Comparison of ENCODE assay signal across 8 mouse cellular contexts in genomic region chr7:28267129-28268041, GRCm38 (mm10). TPM values are rescaled to one million over a fixed set of nuclear protein-coding genes. Genes with fewer than 3 reads are reported as not detected.
DNase-seq lines count a peak whose midpoint lies in the region; ATAC-seq and TF ChIP-seq lines count a peak whose summit lies in the region.

Eid2 (plus strand) TSS chr7:28267881.

- peak in 2 of 3 experiments; percentile 22 to 35; a peak in 1 of 6 replicates for TF ChIP-seq CTCF in MEL (IDR thresholded peaks at IDR 0.05 in 2 of 3, conservative IDR thresholded peaks at IDR 0.05 in 1 of 3; ENCODE audit: control insufficient read depth in 1 of 3, insufficient read depth in 1 of 3, low read depth in 2 of 3, low read length in 3 of 3, poor library complexity in 1 of 3, severe bottlenecking in 1 of 3)
- 0 out of 2 replicates have a peak, but pooled peaks have one; percentile 8 for TF ChIP-seq CTCF in lung, embryonic 14.5 days (IDR thresholded peaks at IDR 0.05; ENCODE audit: low read depth)

- no peak within 1 kb of the TSS for H3K9ac ChIP-seq in MEL (ENCODE audit: control insufficient read depth, low read depth, low read length, poor library complexity, severe bottlenecking)
- H3K9ac ChIP-seq in lung, embryonic 14.5 days: peak within 1 kb of the TSS; percentile 96

- H3K4me2 ChIP-seq in lung, embryonic 14.5 days: peak within 1 kb of the TSS; percentile 89

- H3K4me3 ChIP-seq in MEL (ENCODE audit: control insufficient read depth in 1 of 2, insufficient read depth in 1 of 2, low read depth in 2 of 2, low read length in 2 of 2): no peak within 1 kb of the TSS
- H3K4me3 ChIP-seq in hindbrain, embryonic 10.5 days: peak within 1 kb of the TSS; percentile 84
- peak within 1 kb of the TSS; percentile 83 for H3K4me3 ChIP-seq in lung, embryonic 14.5 days (ENCODE audit: low read depth, low read length)

- TF ChIP-seq RAD21 in MEL (IDR thresholded peaks at IDR 0.05; ENCODE audit: low read depth, low read length): peak; percentile 31

- TF ChIP-seq EP300 in MEL (IDR thresholded peaks at IDR 0.05; ENCODE audit: low read depth in 1 of 2, low read length in 2 of 2): no peak

- no peaks in the 10 kb centered on the region for H3K79me2 ChIP-seq in MEL (ENCODE audit: control insufficient read depth, insufficient read depth, low read length, poor library complexity)

- 7% methylated on average over 57 of the region's 57 CpGs for WGBS in hindbrain, embryonic 10.5 days
- WGBS in lung, embryonic 14.5 days: 6% methylated on average over 57 of the region's 57 CpGs

- no peak for TF ChIP-seq POLR2A in MEL (IDR thresholded peaks at IDR 0.05; ENCODE audit: control insufficient read depth in 1 of 2, insufficient read depth in 1 of 2, low read depth in 1 of 2, low read length in 2 of 2, poor library complexity in 1 of 2)

- no peak within 1 kb of the TSS for H3K27ac ChIP-seq in MEL (ENCODE audit: control insufficient read depth, low read depth, low read length)
- H3K27ac ChIP-seq in hindbrain, embryonic 10.5 days: peak within 1 kb of the TSS; percentile 97
- peak within 1 kb of the TSS; percentile 84 for H3K27ac ChIP-seq in lung, embryonic 14.5 days (ENCODE audit: low read depth)

- ATAC-seq in lung, embryonic 14.5 days (ENCODE audit: insufficient read depth): peak; percentile 91

- H3K4me1 ChIP-seq in MEL (ENCODE audit: control insufficient read depth in 1 of 2, insufficient read depth in 2 of 2, low read length in 2 of 2): peaks cover 0 to 6% of the 10 kb centered on the region in 2 experiments; a peak in 2 of 4 replicates
- peaks cover 8% of the 10 kb centered on the region for H3K4me1 ChIP-seq in hindbrain, embryonic 10.5 days (replicated peaks)
- H3K4me1 ChIP-seq in lung, embryonic 14.5 days (ENCODE audit: insufficient read depth): peaks cover 5% of the 10 kb centered on the region; the same call in 1 of the 2 replicates

- no peaks in the 10 kb centered on the region for H3K9me3 ChIP-seq in MEL (replicated peaks; ENCODE audit: insufficient read depth, low read length)
- H3K9me3 ChIP-seq in hindbrain, embryonic 10.5 days: 0 out of 2 replicates have a peak, but pooled peaks cover 13% of the 10 kb centered on the region
- no peaks in the 10 kb centered on the region for H3K9me3 ChIP-seq in lung, embryonic 14.5 days (ENCODE audit: low read depth, low read length)

- DNase-seq in MEL (ENCODE audit: low read depth, low spot score): no peak
- peak; percentile 90 for DNase-seq in cerebellum, adult 8-10 months
- DNase-seq in frontal cortex, adult 2 months (ENCODE audit: extremely low spot score in 1 of 2, low spot score in 1 of 2): peak; percentile 84 to 95
- peak; percentile 89 for DNase-seq in hindbrain, embryonic 10.5 days (ENCODE audit: low spot score)
- peak; percentile 51 for DNase-seq in layer of hippocampus, adult 9-10 months (ENCODE audit: low spot score)
- peak; percentile 95 for DNase-seq in lung, embryonic 14.5 days
- DNase-seq in retina, embryonic 14.5 days (ENCODE audit: low spot score): peak; percentile 94
- DNase-seq in urinary bladder, adult 2 months (ENCODE audit: low spot score): peak; percentile 63

- peaks cover 0 to 3% of the 10 kb centered on the region in 2 experiments; a peak in 2 of 4 replicates for H3K36me3 ChIP-seq in MEL (ENCODE audit: control insufficient read depth in 1 of 2, insufficient read depth in 2 of 2, low read length in 2 of 2)
- H3K36me3 ChIP-seq in hindbrain, embryonic 10.5 days: peaks cover 33% of the 10 kb centered on the region
- H3K36me3 ChIP-seq in lung, embryonic 14.5 days (ENCODE audit: insufficient read depth): 0 out of 2 replicates have a peak, but pooled peaks cover 8% of the 10 kb centered on the region

- H3K27me3 ChIP-seq in MEL (ENCODE audit: control insufficient read depth in 1 of 2, insufficient read depth in 2 of 2, low read length in 2 of 2): no peaks in the 10 kb centered on the region
- no peaks in the 10 kb centered on the region for H3K27me3 ChIP-seq in hindbrain, embryonic 10.5 days (ENCODE audit: insufficient read depth, poor library complexity, severe bottlenecking)
- H3K27me3 ChIP-seq in lung, embryonic 14.5 days (ENCODE audit: insufficient read depth, low read length): no peaks in the 10 kb centered on the region

TF ChIP-seq in MEL, 35 proteins besides CTCF, POLR2A, EP300 and RAD21:
- TF ChIP-seq ZC3H11A (IDR thresholded peaks at IDR 0.05; ENCODE audit: low read depth, low read length) (0 out of 2 replicates have a peak, but pooled peaks have one; percentile 25), SMC3 (IDR thresholded peaks at IDR 0.05; ENCODE audit: low read depth, low read length) (0 out of 2 replicates have a peak, but pooled peaks have one; percentile 29), KAT2A (conservative IDR thresholded peaks at IDR 0.05; ENCODE audit: low read depth, low read length) (no peak), NRF1 (IDR thresholded peaks at IDR 0.05; ENCODE audit: insufficient read depth, low read depth, low read length, poor library complexity, severe bottlenecking) (no peak)

RNA-seq across cellular contexts. Expression of gene Eid2, which starts in this region (rescaled TPM):
- not detected in 2 replicates for total RNA-seq in MEL (2012; rRNA removed)
- not detected for polyA plus RNA-seq in MEL (2012; ENCODE audit: insufficient read depth in 1 of 2, insufficient read length in 2 of 2, low read depth in 1 of 2, low replicate concordance in 2 of 2, missing spikeins in 1 of 2)
- polyA plus RNA-seq in frontal cortex, adult 2 months (2012; rRNA removed): 56.5 and 57.0 TPM in 2 replicates
- polyA plus RNA-seq in hindbrain, embryonic 10.5 days (2016; fragmentation: Nextera tagmentation; extraction: Ambion mirVana): 2.1 TPM in 2 replicates
- polyA plus RNA-seq in lung, embryonic 14.5 days (2014; fragmentation: Nextera tagmentation; extraction: Ambion mirVana): 9.8 and 12.9 TPM in 2 replicates
- 14.8 and 15.6 TPM in 2 replicates for polyA plus RNA-seq in urinary bladder, adult 2 months (2012; rRNA removed)

Comparison
In these comparisons a context has a peak if more than half of its experiments do, and no peak if none do; other contexts are left out.
1. H3K4me3 ChIP-seq: peak in hindbrain, embryonic 10.5 days (single experiment) and lung, embryonic 14.5 days (single experiment); none in MEL (0 of 2).